Mouse (Mus musculus) midbrain, embryonic 13.5 days (tissue): ENCODE measurements around the gene Pdzd9. TPM values are rescaled to one million over a fixed set of nuclear protein-coding genes. Genes with fewer than 3 reads are reported as not detected.
A peak's percentile ranks its signal among the peaks of the same experiment; 100 is the strongest.
"Not testable (repeated sequence)": the region's sequence is repeated elsewhere in the genome, so short reads cannot be mapped to it uniquely, and the experiment has no call there.

Source experiments
- ATAC-seq: fragments of 200-750 bp; cut with Nextera tagmentation; 2 replicates; pipeline ENCODE4 v1.8.0; 2017; ENCODE audit warnings: mild to moderate bottlenecking, moderate TSS enrichment, moderate library complexity
- H3K27ac ChIP-seq: fragments of 300-500 bp; sonication (generic); 2 replicates; pipeline ENCODE4 v1.5.1; 2015; ENCODE audit warnings: inconsistent platforms, mild to moderate bottlenecking, moderate library complexity
- H3K27me3 ChIP-seq: fragments of 300-500 bp; sonication (generic); 2 replicates; pipeline ENCODE4 v1.6.1; 2015; ENCODE audit warnings: mild to moderate bottlenecking, inconsistent platforms
- H3K36me3 ChIP-seq: fragments of 300-500 bp; sonication (generic); 2 replicates; pipeline ENCODE4 v1.6.1; 2015; ENCODE audit warnings: mild to moderate bottlenecking, inconsistent platforms
- H3K4me1 ChIP-seq: fragments of 300-500 bp; sonication (generic); replicated peaks from 2 replicates; pipeline ENCODE4 v1.6.1; 2015; ENCODE audit warnings: inconsistent platforms
- H3K4me2 ChIP-seq: fragments of 300-500 bp; sonication (generic); replicated peaks from 2 replicates; pipeline ENCODE4 v1.6.1; 2015; ENCODE audit warnings: moderate library complexity, mild to moderate bottlenecking, inconsistent platforms
- H3K4me3 ChIP-seq: fragments of 300-500 bp; sonication (generic); replicated peaks from 2 replicates; pipeline ENCODE4 v1.5.1; 2015; ENCODE audit warnings: mild to moderate bottlenecking, inconsistent platforms
- H3K9ac ChIP-seq: fragments of 300-500 bp; sonication (generic); replicated peaks from 2 replicates; pipeline ENCODE4 v1.6.1; 2015; ENCODE audit warnings: mild to moderate bottlenecking, inconsistent platforms
- H3K9me3 ChIP-seq: fragments of 300-500 bp; sonication (generic); 2 replicates; pipeline ENCODE4 v1.6.1; 2016; ENCODE audit warnings: mild to moderate bottlenecking, inconsistent platforms
- WGBS: fragments of 180-500 bp; shearing (Covaris S2); methylation state at CpG from one replicate; pipeline ENCODE4 v1.1.7; 2015; 5-methylcytosine and 5-hydroxymethylcytosine counted together
- polyA plus RNA-seq: library from polyadenylated mRNA; unstranded; fragments of >200 nt; fragmentation: Nextera tagmentation; extraction: Ambion mirVana; gene quantifications from 2 replicates; pipeline ENCODE4 v1.2.1, GENCODE M21; 2015

Gene Pdzd9
- 0.48 and 0.72 TPM in 2 replicates for polyA plus RNA-seq

GRCm38 (mm10) chr7:120670153-120670875 lies at the start of gene Pdzd9:
Gene Pdzd9 (minus strand): TSS chr7:120670343.
- H3K36me3 ChIP-seq = no peaks in the 10 kb centered on the region; the same call in 1 of the 2 replicates
- H3K4me1 ChIP-seq = no peaks in the 10 kb centered on the region
- H3K4me2 ChIP-seq = no peak within 1 kb of the TSS
- ATAC-seq = peak; percentile 71
- no peaks in the 10 kb centered on the region for H3K27me3 ChIP-seq
- no peak within 1 kb of the TSS for H3K4me3 ChIP-seq
- WGBS = 21% methylated on average over 14 of the region's 14 CpGs
- no peak within 1 kb of the TSS for H3K27ac ChIP-seq
- H3K9me3 ChIP-seq = no peaks in the 10 kb centered on the region
- no peak within 1 kb of the TSS for H3K9ac ChIP-seq

- WGBS = 85% methylated on average over 2 of the region's 2 CpGs
- no peak overlapping the region for H3K9ac ChIP-seq
- no peak for ATAC-seq
- H3K27me3 ChIP-seq = no peaks in the 10 kb centered on the region
- no peaks in the 10 kb centered on the region for H3K4me1 ChIP-seq
- no peak overlapping the region for H3K4me3 ChIP-seq
- H3K27ac ChIP-seq = no peak overlapping the region
- no peaks in the 10 kb centered on the region for H3K9me3 ChIP-seq
- no peaks in the 10 kb centered on the region for H3K36me3 ChIP-seq
- H3K4me2 ChIP-seq = no peak overlapping the region
These were observed 47.1 kb upstream of the Pdzd9 start for GRCm38 (mm10) chr7:120717261-120717660.

GRCm38 (mm10) chr7:120713951-120714350 lies 43.8 kb upstream of the Pdzd9 start:
- not testable (repeated sequence) for H3K9me3 ChIP-seq, H3K36me3 ChIP-seq, H3K4me3 ChIP-seq, ATAC-seq, H3K9ac ChIP-seq, H3K27me3 ChIP-seq, H3K4me1 ChIP-seq, H3K4me2 ChIP-seq, H3K27ac ChIP-seq
- WGBS = 95% methylated on average over 11 of the region's 11 CpGs

- H3K9ac ChIP-seq = no peak overlapping the region
- WGBS = 96% methylated on average over 2 of the region's 2 CpGs
These were observed 43.1 kb upstream of the Pdzd9 start for GRCm38 (mm10) chr7:120713225-120713624.

GRCm38 (mm10) chr7:120712071-120712470 lies 41.9 kb upstream of the Pdzd9 start:
- no peak overlapping the region for H3K9ac ChIP-seq
- 98% methylated on average over 2 of the region's 2 CpGs for WGBS

More at GRCm38 (mm10) chr7:120713225-120713624, 43.1 kb upstream of the Pdzd9 start:
- Histone ChIP-seq H3K27ac (no peak overlapping the region), H3K4me3 (no peak overlapping the region), H3K4me2 (no peak overlapping the region), H3K27me3 (no peaks in the 10 kb centered on the region), H3K36me3 (no peaks in the 10 kb centered on the region), H3K4me1 (no peaks in the 10 kb centered on the region), H3K9me3 (no peaks in the 10 kb centered on the region)
- ATAC-seq = no peak

GRCm38 (mm10) chr7:120703888-120704287 lies 33.7 kb upstream of the Pdzd9 start:
- ATAC-seq = no peak
- Histone ChIP-seq H3K4me2 (no peak overlapping the region), H3K4me3 (no peak overlapping the region), H3K9me3 (no peaks in the 10 kb centered on the region), H3K36me3 (no peaks in the 10 kb centered on the region), H3K27ac (no peak overlapping the region), H3K27me3 (no peaks in the 10 kb centered on the region), H3K4me1 (0 out of 2 replicates have a peak, but pooled peaks cover 2% of the 10 kb centered on the region), H3K9ac (no peak overlapping the region)
- 93% methylated on average over 3 of the region's 3 CpGs for WGBS

More at GRCm38 (mm10) chr7:120712071-120712470, 41.9 kb upstream of the Pdzd9 start:
- H3K36me3 ChIP-seq = no peaks in the 10 kb centered on the region
- no peak overlapping the region for H3K4me3 ChIP-seq
- no peak overlapping the region for H3K27ac ChIP-seq
- H3K27me3 ChIP-seq = no peaks in the 10 kb centered on the region
- H3K4me1 ChIP-seq = no peaks in the 10 kb centered on the region
- H3K4me2 ChIP-seq = no peak overlapping the region
- no peaks in the 10 kb centered on the region for H3K9me3 ChIP-seq
- no peak for ATAC-seq

- H3K4me3 ChIP-seq = no peak overlapping the region
- no peak overlapping the region for H3K27ac ChIP-seq
- H3K9ac ChIP-seq = no peak overlapping the region
- no peaks in the 10 kb centered on the region for H3K9me3 ChIP-seq
- ATAC-seq = no peak
- H3K4me1 ChIP-seq = peaks cover 11% of the 10 kb centered on the region; the same call in 1 of the 2 replicates
- WGBS = 92% methylated on average over 6 of the region's 6 CpGs
- peaks cover 5% of the 10 kb centered on the region; the same call in 1 of the 2 replicates for H3K36me3 ChIP-seq
- no peaks in the 10 kb centered on the region for H3K27me3 ChIP-seq
- H3K4me2 ChIP-seq = no peak overlapping the region
These were observed 29.4 kb upstream of the Pdzd9 start for GRCm38 (mm10) chr7:120699586-120699985.

GRCm38 (mm10) chr7:120696331-120696730 lies 26.2 kb upstream of the Pdzd9 start:
- H3K9me3 ChIP-seq = no peaks in the 10 kb centered on the region
- H3K36me3 ChIP-seq = peaks cover 10% of the 10 kb centered on the region
- no peak overlapping the region for H3K4me3 ChIP-seq
- H3K27ac ChIP-seq = no peak overlapping the region
- H3K27me3 ChIP-seq = no peaks in the 10 kb centered on the region
- peaks cover 11% of the 10 kb centered on the region; the same call in 1 of the 2 replicates for H3K4me1 ChIP-seq
- H3K4me2 ChIP-seq = no peak overlapping the region
- ATAC-seq = no peak
- H3K9ac ChIP-seq = no peak overlapping the region
- 96% methylated on average over 2 of the region's 2 CpGs for WGBS

- WGBS = 45% methylated on average over 1 of the region's 1 CpGs
- Histone ChIP-seq H3K9ac (no peak overlapping the region), H3K4me2 (no peak overlapping the region), H3K27ac (no peak overlapping the region), H3K36me3 (peaks cover 11% of the 10 kb centered on the region), H3K4me1 (peaks cover 11% of the 10 kb centered on the region; the same call in 1 of the 2 replicates), H3K27me3 (no peaks in the 10 kb centered on the region), H3K4me3 (no peak overlapping the region), H3K9me3 (no peaks in the 10 kb centered on the region)
- ATAC-seq = no peak
These were observed 25.5 kb upstream of the Pdzd9 start for GRCm38 (mm10) chr7:120695641-120696040.

- Histone ChIP-seq H3K9ac (0 out of 2 replicates have a peak overlapping the region, but pooled peaks have one; percentile 19), H3K4me1 (peaks cover 11% of the 10 kb centered on the region; the same call in 1 of the 2 replicates), H3K27me3 (no peaks in the 10 kb centered on the region), H3K27ac (no peak overlapping the region), H3K4me3 (no peak overlapping the region), H3K9me3 (no peaks in the 10 kb centered on the region), H3K36me3 (peaks cover 11% of the 10 kb centered on the region), H3K4me2 (no peak overlapping the region)
- no peak for ATAC-seq
- WGBS = 22% methylated on average over 6 of the region's 6 CpGs
These were observed 25.1 kb upstream of the Pdzd9 start for GRCm38 (mm10) chr7:120695196-120695595.

GRCm38 (mm10) chr7:120693831-120694375 lies 23.8 kb upstream of the Pdzd9 start:
- peaks cover 11% of the 10 kb centered on the region for H3K36me3 ChIP-seq
- no peak for ATAC-seq
- no peak overlapping the region for H3K9ac ChIP-seq
- 96% methylated on average over 5 of the region's 5 CpGs for WGBS
- no peaks in the 10 kb centered on the region for H3K9me3 ChIP-seq
- peaks cover 9% of the 10 kb centered on the region; the same call in 1 of the 2 replicates for H3K4me1 ChIP-seq
- no peaks in the 10 kb centered on the region for H3K27me3 ChIP-seq
- H3K27ac ChIP-seq = no peak overlapping the region
- H3K4me3 ChIP-seq = no peak overlapping the region
- no peak overlapping the region for H3K4me2 ChIP-seq

- H3K4me3 ChIP-seq = no peak overlapping the region
These were observed 20.5 kb upstream of the Pdzd9 start for GRCm38 (mm10) chr7:120690634-120691033.

More at GRCm38 (mm10) chr7:120690634-120691033, 20.5 kb upstream of the Pdzd9 start:
- Histone ChIP-seq H3K9me3 (no peaks in the 10 kb centered on the region), H3K27me3 (no peaks in the 10 kb centered on the region), H3K27ac (no peak overlapping the region), H3K36me3 (peaks cover 7% of the 10 kb centered on the region; the same call in 1 of the 2 replicates), H3K4me2 (no peak overlapping the region), H3K4me1 (peaks cover 5% of the 10 kb centered on the region; the same call in 1 of the 2 replicates), H3K9ac (no peak overlapping the region)
- no peak for ATAC-seq
- 74% methylated on average over 4 of the region's 4 CpGs for WGBS
